Mouse (Mus musculus) left cerebral cortex, postnatal 36 days (tissue): ENCODE data around the gene Mysm1. TPM values are rescaled to one million over a fixed set of nuclear protein-coding genes. Genes with fewer than 3 reads are reported as not detected.

Experiments used
- DNase-seq, 2 experiments: peaks; one replicate each; pipeline ENCODE4 v3.0.0; 2021 to 2022; ENCODE audit warnings: low spot score in 2 of 2, mixed read lengths in 1 of 2
- intact Hi-C: fragments of 180-260 bp; cut with DNase I; formaldehyde crosslinking; loops from one replicate; pipeline ENCODE4 v1.15.1; 2025
- total RNA-seq, 2 experiments: library from RNA; stranded (reverse); gene quantifications; 2 replicates each; pipeline ENCODE4 v1.2.3; 2021

Gene Mysm1
- total RNA-seq, 2 experiments from 2014 or later, result 28.4 to 34.9 TPM

DNA sequence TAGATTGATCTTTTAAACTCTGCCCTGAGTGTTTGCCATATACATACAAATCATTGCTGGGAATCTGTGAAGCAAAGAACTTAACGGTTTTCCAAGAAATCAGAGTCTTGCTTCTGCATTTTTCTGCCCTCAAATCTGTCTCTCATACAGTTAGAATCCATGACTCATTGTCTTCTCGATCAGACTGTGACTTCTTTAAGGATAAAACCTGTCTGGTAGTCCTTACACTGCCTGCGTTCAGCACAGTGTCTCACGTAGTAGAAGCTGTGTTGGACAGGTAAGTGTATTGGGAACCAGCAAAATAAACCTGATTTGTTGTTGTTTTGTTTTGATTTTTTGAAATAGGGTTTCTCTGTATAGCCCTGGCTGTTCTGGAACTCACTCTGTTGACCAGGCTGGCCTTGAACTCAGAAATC lies 608 bp upstream of the Mysm1 start:
- intact Hi-C loops, result loop anchor here (2.0 kb wide), 1 partner anchor 71 kb away; no protein-coding TSS in a partner anchor
- DNase-seq, result no peak

DNA sequence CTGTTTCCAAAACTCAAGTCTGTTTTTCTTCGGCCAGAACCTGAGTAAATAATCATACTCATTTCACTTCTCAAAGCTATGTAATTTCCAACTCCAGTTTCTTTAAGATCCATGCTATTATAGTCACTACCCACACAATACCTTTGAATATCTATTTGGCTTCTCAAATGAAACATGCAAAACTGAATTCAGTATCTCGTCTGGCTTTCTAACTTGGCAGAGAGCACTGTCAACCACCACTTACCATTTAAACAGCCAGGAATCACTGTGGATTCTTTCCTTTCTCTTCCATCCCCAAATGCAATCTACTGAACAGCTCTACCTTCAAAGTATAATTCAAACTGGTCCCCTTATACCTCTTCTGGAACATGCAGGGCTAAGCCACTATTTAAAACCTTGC lies 5.6 kb downstream of the Mysm1 start:
- intact Hi-C loops, result no loop called here
- no peak for DNase-seq

DNA sequence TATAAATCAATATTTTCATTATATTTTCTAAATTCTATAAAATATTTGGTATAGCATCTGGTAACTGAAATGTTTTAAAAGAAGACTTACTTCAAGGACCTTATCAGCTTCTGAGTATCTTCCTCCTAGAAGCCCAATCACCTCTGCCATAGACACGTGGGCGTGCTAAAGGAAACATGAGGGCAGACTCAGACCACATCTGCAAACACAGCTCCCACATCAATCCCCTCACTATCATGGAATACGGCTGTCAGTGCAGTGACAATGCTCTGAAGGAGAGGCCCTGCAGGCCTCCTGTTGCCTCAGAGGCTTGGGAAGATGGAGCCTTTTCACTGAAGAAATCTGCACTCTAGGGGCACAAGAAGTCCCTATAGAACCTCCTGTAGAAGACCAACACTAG lies 26.1 kb downstream of the Mysm1 start:
- intact Hi-C loops, result no loop called here
- no peak for DNase-seq

DNA sequence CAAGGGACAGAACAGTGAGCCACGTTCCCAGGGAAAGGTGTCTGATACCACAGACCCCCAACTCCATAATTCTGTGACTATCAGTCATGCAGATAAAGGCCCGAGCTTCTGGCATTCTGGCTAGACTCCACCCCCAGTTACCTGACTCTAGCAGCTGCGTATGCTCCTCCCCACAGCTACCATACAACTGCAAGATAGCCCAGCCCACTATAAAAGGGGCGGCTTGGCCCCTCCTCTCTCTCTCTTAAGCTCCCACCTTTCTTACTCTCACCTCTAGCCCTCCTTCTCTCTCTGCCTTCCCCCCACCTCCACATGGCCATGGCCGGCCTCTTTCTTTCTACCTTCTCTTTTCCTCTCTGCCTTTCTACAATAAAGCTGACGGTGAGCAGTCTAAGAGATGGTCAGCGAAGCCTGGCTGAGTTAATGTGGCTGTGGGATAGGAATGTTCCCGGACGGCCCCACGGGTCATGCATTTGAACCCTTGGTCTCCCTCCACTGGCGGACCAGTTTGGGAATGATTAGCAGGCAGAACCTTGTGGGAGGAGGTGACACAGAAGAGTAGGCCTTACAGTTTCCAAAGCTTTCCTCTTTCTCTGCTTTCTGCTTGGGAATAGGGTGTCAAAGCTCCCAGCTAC lies 37.6 kb downstream of the Mysm1 start:
- intact Hi-C loops, result no loop called here

DNA sequence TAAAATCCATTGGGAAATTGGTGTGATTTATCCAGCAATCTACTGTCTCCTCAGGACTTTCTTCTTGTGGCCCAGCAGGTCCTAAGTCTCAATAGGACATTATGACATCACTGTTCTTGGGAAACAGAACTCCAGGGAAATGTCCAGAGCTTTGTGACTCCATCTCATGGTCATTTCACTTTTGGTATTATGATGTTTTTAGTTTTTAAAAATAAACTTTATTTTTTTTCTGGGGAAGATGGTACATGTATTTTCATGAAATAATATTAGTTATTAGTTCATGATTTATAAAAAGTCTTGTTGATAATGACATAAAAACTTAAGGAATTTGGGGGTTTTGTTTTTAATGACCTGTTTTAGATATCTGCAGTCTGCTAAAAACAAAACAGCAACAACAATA lies 50.2 kb downstream of the Mysm1 start, which contains the start of gene Eqtn:
Gene Eqtn (minus strand): TSS at position 101 of the 400 bp plus-strand sequence.
- no peak for DNase-seq
- intact Hi-C loops, result no loop called here

More for the DNA sequence above, 37.6 kb downstream of the Mysm1 start:
- no peak for DNase-seq

DNA sequence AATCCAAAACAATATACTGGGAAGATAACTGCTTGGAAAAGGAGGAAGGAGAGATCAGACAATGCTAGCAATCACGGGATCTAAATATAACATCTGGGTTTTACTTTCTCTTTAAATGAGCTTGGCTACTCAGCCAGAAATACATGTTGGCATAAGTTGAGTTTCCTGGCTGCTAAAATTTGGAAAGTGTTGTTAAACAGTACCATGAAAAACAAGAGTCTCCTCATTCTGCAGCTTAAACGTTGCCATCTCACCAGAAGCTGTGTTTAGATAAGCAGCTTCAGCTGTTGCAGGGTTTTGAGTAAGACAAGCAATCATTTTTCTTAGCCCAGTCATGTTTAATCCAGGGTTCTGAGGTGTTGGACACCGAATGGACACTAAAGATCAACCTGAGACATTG lies 77.1 kb downstream of the Mysm1 start:
- intact Hi-C loops, result loop anchor here (10.0 kb wide), 1 partner anchor 217 kb away; no protein-coding TSS in a partner anchor
- no peak for DNase-seq

DNA sequence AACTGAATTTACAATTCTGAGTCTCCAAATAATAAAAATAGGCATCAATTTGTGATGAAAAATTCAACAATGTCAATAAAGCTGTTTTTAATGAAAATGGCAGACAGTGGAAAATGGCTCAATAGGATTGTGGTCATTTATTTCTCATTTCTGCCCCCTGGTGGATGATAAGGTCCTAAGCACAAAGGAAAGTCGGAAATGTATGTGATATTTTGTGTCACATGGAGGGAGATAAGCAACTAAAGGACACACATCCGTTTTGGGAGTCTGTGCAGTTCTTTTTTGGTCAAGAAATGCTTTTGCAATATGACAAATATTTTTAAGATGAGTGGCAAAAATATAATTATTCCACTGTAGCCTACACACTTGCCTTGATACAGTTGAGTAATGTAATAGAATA lies 78.2 kb downstream of the Mysm1 start:
- intact Hi-C loops, result loop anchor here (10.0 kb wide), 1 partner anchor 216 kb away; no protein-coding TSS in a partner anchor

More for the DNA sequence above, 78.2 kb downstream of the Mysm1 start:
- DNase-seq, result no peak

Other genes with a start within 250 kb of the Mysm1 start
- gene Tek, start 239.8 kb downstream of the Mysm1 start, total RNA-seq, result 1 to 10 TPM; 8.3 to 8.7 TPM
- 1 to 10 TPM in 1 of 2 experiments, under 1 TPM in 1; 0.67 to 1.3 TPM for gene Eqtn, start 50.3 kb downstream of the Mysm1 start, total RNA-seq
- gene Jun, start 73.1 kb upstream of the Mysm1 start, total RNA-seq, result 10 to 100 TPM; 48.6 to 79.9 TPM